Mouse (Mus musculus): ENCODE measurements around the gene Trim42.

DNA sequence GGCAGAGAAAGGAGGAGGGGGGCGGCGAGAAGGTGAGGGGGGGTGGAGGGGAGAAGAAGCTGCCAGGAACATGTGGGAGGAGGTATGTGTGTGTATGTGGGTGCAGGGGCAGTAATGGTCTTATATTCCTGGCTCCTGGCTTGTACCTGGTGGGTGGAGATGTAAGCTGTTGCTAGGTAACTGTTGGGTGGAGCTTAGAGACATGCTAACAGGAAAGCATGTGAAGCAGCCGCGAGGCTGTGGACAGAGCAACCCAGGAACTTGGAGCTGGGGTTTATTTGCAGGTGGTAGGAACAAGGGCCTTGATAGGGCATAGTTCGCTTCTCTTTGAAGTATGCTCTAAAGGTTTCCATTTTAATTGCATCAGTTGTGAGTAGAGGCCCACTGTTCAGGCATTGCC lies 28.0 kb downstream of the Trim42 start:
- no peak for TF ChIP-seq CTCF (IDR thresholded peaks at IDR 0.05; ENCODE audit: low read depth, low read length)
- TF ChIP-seq TAL1 (conservative IDR thresholded peaks at IDR 0.05; ENCODE audit: low read depth, low read length) = no peak
- TF ChIP-seq GATA1 (IDR thresholded peaks at IDR 0.05; ENCODE audit: borderline replicate concordance, low read length) = no peak
- no peak for TF ChIP-seq POLR2AphosphoS5 (IDR thresholded peaks at IDR 0.05; ENCODE audit: insufficient replicate concordance, low read depth, low read length)
- no peak for TF ChIP-seq GATA2 (IDR thresholded peaks at IDR 0.05; ENCODE audit: borderline replicate concordance, low read depth, low read length)

Measured in G1E (cell line).